Mouse (Mus musculus): ENCODE measurements around the gene Gm47969. TPM values are rescaled to one million over a fixed set of nuclear protein-coding genes. Genes with fewer than 3 reads are reported as not detected.

Gene Gm47969
- total and polyA plus RNA-seq, 3 experiments: not detected

- Histone ChIP-seq H3K79me2 (ENCODE audit: control insufficient read depth, insufficient read depth, low read length, poor library complexity) (no peaks in the 10 kb centered on the region), H3K36me3 (ENCODE audit: control insufficient read depth in 1 of 2, insufficient read depth in 2 of 2, low read length in 2 of 2) (no peaks in the 10 kb centered on the region), H3K9ac (ENCODE audit: control insufficient read depth, low read depth, low read length, poor library complexity, severe bottlenecking) (no peak overlapping the region), H3K27ac (ENCODE audit: control insufficient read depth, low read depth, low read length) (no peak overlapping the region), H3K27me3 (ENCODE audit: control insufficient read depth in 1 of 2, insufficient read depth in 2 of 2, low read length in 2 of 2) (no peaks in the 10 kb centered on the region), H3K9me3 (replicated peaks; ENCODE audit: insufficient read depth, low read length) (no peaks in the 10 kb centered on the region), H3K4me3 (ENCODE audit: control insufficient read depth in 1 of 2, insufficient read depth in 1 of 2, low read depth in 2 of 2, low read length in 2 of 2) (no peak overlapping the region), H3K4me1 (ENCODE audit: control insufficient read depth in 1 of 2, insufficient read depth in 2 of 2, low read length in 2 of 2) (no peaks in the 10 kb centered on the region)
- DNase-seq (ENCODE audit: low read depth, low spot score): no peak
- no peak for TF ChIP-seq MXI1 (IDR thresholded peaks at IDR 0.05; ENCODE audit: low read depth, low read length)
- no peak for TF ChIP-seq USF1 (IDR thresholded peaks at IDR 0.05; ENCODE audit: low read depth, low read length)
- no peak for TF ChIP-seq HCFC1 (IDR thresholded peaks at IDR 0.05; ENCODE audit: low read depth, low read length)
- no peak for TF ChIP-seq MYB (IDR thresholded peaks at IDR 0.05; ENCODE audit: low read depth, low read length)
- TF ChIP-seq CHD1 (IDR thresholded peaks at IDR 0.05; ENCODE audit: low read depth, low read length): no peak
- no peak for TF ChIP-seq POLR2A (IDR thresholded peaks at IDR 0.05; ENCODE audit: control insufficient read depth in 1 of 2, insufficient read depth in 1 of 2, low read depth in 1 of 2, low read length in 2 of 2, poor library complexity in 1 of 2)
- no peak for TF ChIP-seq ZNF384 (IDR thresholded peaks at IDR 0.05; ENCODE audit: low read depth, low read length)
- TF ChIP-seq POLR2AphosphoS2 (IDR thresholded peaks at IDR 0.05; ENCODE audit: low read length): no peak
- TF ChIP-seq EP300 (IDR thresholded peaks at IDR 0.05; ENCODE audit: low read depth in 1 of 2, low read length in 2 of 2): no peak
- no peak for TF ChIP-seq NRF1 (IDR thresholded peaks at IDR 0.05; ENCODE audit: insufficient read depth, low read depth, low read length, poor library complexity, severe bottlenecking)
- no peak for TF ChIP-seq NELFE (IDR thresholded peaks at IDR 0.05; ENCODE audit: low read depth, low read length)
- no peak for TF ChIP-seq RCOR1 (IDR thresholded peaks at IDR 0.05; ENCODE audit: low read depth, low read length)
- TF ChIP-seq SIN3A (IDR thresholded peaks at IDR 0.05; ENCODE audit: low read length): no peak
- TF ChIP-seq ETS1 (IDR thresholded peaks at IDR 0.05; ENCODE audit: low read depth, low read length): no peak
- TF ChIP-seq SMC3 (IDR thresholded peaks at IDR 0.05; ENCODE audit: low read depth, low read length): no peak
- no peak for TF ChIP-seq GATA1 (IDR thresholded peaks at IDR 0.05; ENCODE audit: low read depth, low read length)
- no peak for TF ChIP-seq ELF1 (IDR thresholded peaks at IDR 0.05; ENCODE audit: low read depth, low read length)
- no peak for TF ChIP-seq JUND (IDR thresholded peaks at IDR 0.05; ENCODE audit: low read depth, low read length)
- no peak for TF ChIP-seq KAT2A (conservative IDR thresholded peaks at IDR 0.05; ENCODE audit: low read depth, low read length)
- TF ChIP-seq RAD21 (IDR thresholded peaks at IDR 0.05; ENCODE audit: low read depth, low read length): no peak
These were observed 12.8 kb upstream of the Gm47969 start for GRCm38 (mm10) chr1:83031950-83032349.

- TF ChIP-seq MAZ (IDR thresholded peaks at IDR 0.05; ENCODE audit: low read depth, low read length) (no peak), RAD21 (IDR thresholded peaks at IDR 0.05; ENCODE audit: low read depth, low read length) (no peak), CHD2 (IDR thresholded peaks at IDR 0.05; ENCODE audit: low read length) (no peak), TAL1 (IDR thresholded peaks at IDR 0.05; ENCODE audit: low read length) (no peak), HCFC1 (IDR thresholded peaks at IDR 0.05; ENCODE audit: low read depth, low read length) (no peak), NRF1 (IDR thresholded peaks at IDR 0.05; ENCODE audit: insufficient read depth, low read depth, low read length, poor library complexity, severe bottlenecking) (no peak), ZKSCAN1 (IDR thresholded peaks at IDR 0.05; ENCODE audit: low read depth, low read length) (no peak), ELF1 (IDR thresholded peaks at IDR 0.05; ENCODE audit: low read depth, low read length) (no peak), NELFE (IDR thresholded peaks at IDR 0.05; ENCODE audit: low read depth, low read length) (no peak), TBP (IDR thresholded peaks at IDR 0.05; ENCODE audit: low read depth, low read length) (no peak), MYB (IDR thresholded peaks at IDR 0.05; ENCODE audit: low read depth, low read length) (no peak), CTCF (IDR thresholded peaks at IDR 0.05 in 2 of 3, conservative IDR thresholded peaks at IDR 0.05 in 1 of 3; ENCODE audit: control insufficient read depth in 1 of 3, insufficient read depth in 1 of 3, low read depth in 2 of 3, low read length in 3 of 3, poor library complexity in 1 of 3, severe bottlenecking in 1 of 3) (no peak), MAX (IDR thresholded peaks at IDR 0.05; ENCODE audit: low read length) (no peak)
- Histone ChIP-seq H3K27ac (ENCODE audit: control insufficient read depth, low read depth, low read length) (no peak overlapping the region), H3K36me3 (ENCODE audit: control insufficient read depth in 1 of 2, insufficient read depth in 2 of 2, low read length in 2 of 2) (no peaks in the 10 kb centered on the region), H3K4me3 (ENCODE audit: control insufficient read depth in 1 of 2, insufficient read depth in 1 of 2, low read depth in 2 of 2, low read length in 2 of 2) (no peak overlapping the region), H3K79me2 (ENCODE audit: control insufficient read depth, insufficient read depth, low read length, poor library complexity) (no peaks in the 10 kb centered on the region), H3K9me3 (replicated peaks; ENCODE audit: insufficient read depth, low read length) (no peaks in the 10 kb centered on the region), H3K9ac (ENCODE audit: control insufficient read depth, low read depth, low read length, poor library complexity, severe bottlenecking) (no peak overlapping the region), H3K27me3 (ENCODE audit: control insufficient read depth in 1 of 2, insufficient read depth in 2 of 2, low read length in 2 of 2) (no peaks in the 10 kb centered on the region), H3K4me1 (ENCODE audit: control insufficient read depth in 1 of 2, insufficient read depth in 2 of 2, low read length in 2 of 2) (no peaks in the 10 kb centered on the region)
- no peak for DNase-seq (ENCODE audit: low read depth, low spot score)
These were observed 12.2 kb upstream of the Gm47969 start for GRCm38 (mm10) chr1:83032508-83032907.
